Mouse (Mus musculus) MEL (cell line): ENCODE data around the gene Sacs. TPM values are rescaled to one million over a fixed set of nuclear protein-coding genes. Genes with fewer than 3 reads are reported as not detected.

ENCODE experiments used
- DNase-seq: peaks from one replicate; pipeline ENCODE4 v3.0.0; 2011; ENCODE audit warnings: low read depth, low spot score
- H3K27ac ChIP-seq: 2 replicates; pipeline ENCODE4 v1.5.1; 2012; ENCODE audit warnings: low read depth, mild to moderate bottlenecking, control low read depth, low read length, moderate library complexity; ENCODE audit not compliant: control insufficient read depth
- H3K27me3 ChIP-seq, 2 experiments: fragments of 150-350 bp in 1 of 2; sonication (generic) in 1 of 2; 2 replicates each; pipeline ENCODE4 v1.6.1; 2012; ENCODE audit warnings: low read length in 2 of 2, mild to moderate bottlenecking in 2 of 2, improper control_type of control experiment in 1 of 2, moderate library complexity in 1 of 2; ENCODE audit not compliant: insufficient read depth in 2 of 2, control insufficient read depth in 1 of 2
- H3K36me3 ChIP-seq, 2 experiments: 2 replicates each; pipeline ENCODE4 v1.6.1; 2012 to 2014; ENCODE audit warnings: low read length in 2 of 2, improper control_type of control experiment in 1 of 2, inconsistent platforms in 1 of 2, mild to moderate bottlenecking in 1 of 2; ENCODE audit not compliant: insufficient read depth in 2 of 2, control insufficient read depth in 1 of 2
- H3K4me1 ChIP-seq, 2 experiments: fragments of 150-350 bp in 1 of 2; sonication (generic) in 1 of 2; 2 replicates each; pipeline ENCODE4 v1.6.1; 2012; ENCODE audit warnings: low read length in 2 of 2, improper control_type of control experiment in 1 of 2, mild to moderate bottlenecking in 1 of 2; ENCODE audit not compliant: insufficient read depth in 2 of 2, control insufficient read depth in 1 of 2
- H3K4me3 ChIP-seq, 2 experiments: fragments of 150-350 bp in 1 of 2; sonication (generic) in 1 of 2; 2 replicates each; pipeline ENCODE4 v1.5.1; 2012; ENCODE audit warnings: low read depth in 2 of 2, low read length in 2 of 2, mild to moderate bottlenecking in 2 of 2, moderate library complexity in 2 of 2, control low read depth in 1 of 2, improper control_type of control experiment in 1 of 2; ENCODE audit not compliant: control insufficient read depth in 1 of 2, insufficient read depth in 1 of 2
- H3K79me2 ChIP-seq: 2 replicates; pipeline ENCODE4 v1.6.1; 2012; ENCODE audit warnings: mild to moderate bottlenecking, low read length, moderate library complexity; ENCODE audit not compliant: control insufficient read depth, poor library complexity, insufficient read depth
- H3K9ac ChIP-seq: 2 replicates; pipeline ENCODE4 v1.6.1; 2012; ENCODE audit warnings: low read depth, mild to moderate bottlenecking, control low read depth, low read length, moderate library complexity; ENCODE audit not compliant: control insufficient read depth, poor library complexity, severe bottlenecking
- H3K9me3 ChIP-seq: fragments of 150-350 bp; sonication (generic); replicated peaks from 2 replicates; pipeline ENCODE4 v1.6.1; 2012; ENCODE audit warnings: mild to moderate bottlenecking, low read length, improper control_type of control experiment, moderate library complexity; ENCODE audit not compliant: insufficient read depth
- BHLHE40 ChIP-seq: IDR thresholded peaks from 2 replicates; pipeline ENCODE4 v1.6.1; 2012; ENCODE audit warnings: low read depth, mild to moderate bottlenecking, inconsistent platforms, low read length, improper control_type of control experiment, borderline replicate concordance
- CHD1 ChIP-seq: IDR thresholded peaks from 2 replicates; pipeline ENCODE4 v1.6.1; 2012; ENCODE audit warnings: low read depth, mild to moderate bottlenecking, inconsistent platforms, low read length, improper control_type of control experiment
- CHD2 ChIP-seq: IDR thresholded peaks from 2 replicates; pipeline ENCODE4 v1.6.1; 2011; ENCODE audit warnings: low read length, improper control_type of control experiment
- CTCF ChIP-seq, 3 experiments: IDR thresholded peaks in 2 of 3; conservative IDR thresholded peaks in 1 of 3; 2 replicates each; pipeline ENCODE4 v1.5.1; 2011 to 2012; ENCODE audit warnings: low read length in 3 of 3, low read depth in 2 of 3, mild to moderate bottlenecking in 2 of 3, improper control_type of control experiment in 1 of 3, inconsistent platforms in 1 of 3, mixed read lengths in 1 of 3, moderate library complexity in 1 of 3; ENCODE audit not compliant: control insufficient read depth in 1 of 3, insufficient read depth in 1 of 3, poor library complexity in 1 of 3, severe bottlenecking in 1 of 3
- E2F4 ChIP-seq: IDR thresholded peaks from 2 replicates; pipeline ENCODE4 v1.6.1; 2011; ENCODE audit warnings: low read depth, low read length, improper control_type of control experiment, borderline replicate concordance
- ELF1 ChIP-seq: IDR thresholded peaks from 2 replicates; pipeline ENCODE4 v1.6.1; 2014; ENCODE audit warnings: low read depth, mild to moderate bottlenecking, inconsistent platforms, low read length, improper control_type of control experiment, moderate library complexity
- KAT2A ChIP-seq: conservative IDR thresholded peaks from 2 replicates; pipeline ENCODE4 v1.6.1; 2012; ENCODE audit warnings: low read depth, low read length, improper control_type of control experiment, inconsistent platforms
- MAFK ChIP-seq: IDR thresholded peaks from 2 replicates; pipeline ENCODE4 v1.6.1; 2011; ENCODE audit warnings: low read depth, mild to moderate bottlenecking, low read length, improper control_type of control experiment, borderline replicate concordance
- MAZ ChIP-seq: IDR thresholded peaks from 2 replicates; pipeline ENCODE4 v1.6.1; 2012; ENCODE audit warnings: low read depth, mild to moderate bottlenecking, inconsistent platforms, low read length, improper control_type of control experiment
- MEF2A ChIP-seq: IDR thresholded peaks from 2 replicates; pipeline ENCODE4 v1.6.1; 2014; ENCODE audit warnings: low read depth, mild to moderate bottlenecking, inconsistent platforms, low read length, improper control_type of control experiment; ENCODE audit not compliant: poor library complexity, insufficient replicate concordance, severe bottlenecking; ENCODE audit errors: extremely low read depth
- MXI1 ChIP-seq: IDR thresholded peaks from 2 replicates; pipeline ENCODE4 v1.6.1; 2011; ENCODE audit warnings: mild to moderate bottlenecking, low read depth, low read length, improper control_type of control experiment
- MYC ChIP-seq: IDR thresholded peaks from 2 replicates; pipeline ENCODE4 v1.6.1; 2011; ENCODE audit warnings: low read depth, mild to moderate bottlenecking, low read length, improper control_type of control experiment, moderate library complexity
- POLR2A ChIP-seq, 2 experiments: IDR thresholded peaks; 2 replicates each; pipeline ENCODE4 v1.6.1; 2011 to 2012; ENCODE audit warnings: low read length in 2 of 2, mild to moderate bottlenecking in 2 of 2, control low read depth in 1 of 2, improper control_type of control experiment in 1 of 2, low read depth in 1 of 2, moderate library complexity in 1 of 2; ENCODE audit not compliant: control insufficient read depth in 1 of 2, insufficient read depth in 1 of 2, poor library complexity in 1 of 2
- POLR2AphosphoS2 ChIP-seq: IDR thresholded peaks from 2 replicates; pipeline ENCODE4 v1.6.1; 2011; ENCODE audit warnings: low read length, improper control_type of control experiment
- RAD21 ChIP-seq: IDR thresholded peaks from 2 replicates; pipeline ENCODE4 v1.6.1; 2011; ENCODE audit warnings: mild to moderate bottlenecking, low read depth, low read length, improper control_type of control experiment
- TAL1 ChIP-seq: IDR thresholded peaks from 2 replicates; pipeline ENCODE4 v1.6.1; 2012; ENCODE audit warnings: mild to moderate bottlenecking, inconsistent platforms, low read length, moderate library complexity, mixed read lengths
- UBTF ChIP-seq: IDR thresholded peaks from 2 replicates; pipeline ENCODE4 v1.6.1; 2012; ENCODE audit warnings: low read depth, mild to moderate bottlenecking, inconsistent platforms, low read length, improper control_type of control experiment, moderate library complexity, borderline replicate concordance; ENCODE audit not compliant: insufficient read depth
- USF1 ChIP-seq: IDR thresholded peaks from 2 replicates; pipeline ENCODE4 v1.6.1; 2014; ENCODE audit warnings: low read depth, mild to moderate bottlenecking, inconsistent platforms, low read length, improper control_type of control experiment, moderate library complexity
- USF2 ChIP-seq, 2 experiments: IDR thresholded peaks; 2 replicates each; pipeline ENCODE4 v1.6.1; 2011 to 2012; ENCODE audit warnings: improper control_type of control experiment in 2 of 2, low read length in 2 of 2, borderline replicate concordance in 1 of 2, inconsistent platforms in 1 of 2, low read depth in 1 of 2, mild to moderate bottlenecking in 1 of 2; ENCODE audit not compliant: insufficient read depth in 1 of 2
- ZKSCAN1 ChIP-seq: IDR thresholded peaks from 2 replicates; pipeline ENCODE4 v1.6.1; 2012; ENCODE audit warnings: low read depth, mild to moderate bottlenecking, inconsistent platforms, low read length, improper control_type of control experiment, moderate library complexity
- ZNF384 ChIP-seq: IDR thresholded peaks from 2 replicates; pipeline ENCODE4 v1.6.1; 2012; ENCODE audit warnings: low read depth, mild to moderate bottlenecking, inconsistent platforms, low read length, improper control_type of control experiment
- polyA plus RNA-seq, 2 experiments: library from polyadenylated mRNA; stranded (reverse) in 1 of 2; unstranded in 1 of 2; fragments of >175 nt in 1 of 2; fragments of >200 nt in 1 of 2; gene quantifications; 2 replicates each; pipeline versions ENCODE4 v1.2.1 to v1.2.4; 2012; ENCODE audit warnings: low replicate concordance in 2 of 2, low read depth in 1 of 2; ENCODE audit not compliant: insufficient read length in 2 of 2, insufficient read depth in 1 of 2, missing spikeins in 1 of 2
- total RNA-seq: library from RNA; depleted of rRNA; stranded (reverse); fragments of 300-350 nt; gene quantifications from 2 replicates; pipeline ENCODE4 v1.2.3, GENCODE M21; 2012

Gene Sacs
- total and polyA plus RNA-seq, 3 experiments = 10.9 to 32.0 (median 12.1) TPM

DNA sequence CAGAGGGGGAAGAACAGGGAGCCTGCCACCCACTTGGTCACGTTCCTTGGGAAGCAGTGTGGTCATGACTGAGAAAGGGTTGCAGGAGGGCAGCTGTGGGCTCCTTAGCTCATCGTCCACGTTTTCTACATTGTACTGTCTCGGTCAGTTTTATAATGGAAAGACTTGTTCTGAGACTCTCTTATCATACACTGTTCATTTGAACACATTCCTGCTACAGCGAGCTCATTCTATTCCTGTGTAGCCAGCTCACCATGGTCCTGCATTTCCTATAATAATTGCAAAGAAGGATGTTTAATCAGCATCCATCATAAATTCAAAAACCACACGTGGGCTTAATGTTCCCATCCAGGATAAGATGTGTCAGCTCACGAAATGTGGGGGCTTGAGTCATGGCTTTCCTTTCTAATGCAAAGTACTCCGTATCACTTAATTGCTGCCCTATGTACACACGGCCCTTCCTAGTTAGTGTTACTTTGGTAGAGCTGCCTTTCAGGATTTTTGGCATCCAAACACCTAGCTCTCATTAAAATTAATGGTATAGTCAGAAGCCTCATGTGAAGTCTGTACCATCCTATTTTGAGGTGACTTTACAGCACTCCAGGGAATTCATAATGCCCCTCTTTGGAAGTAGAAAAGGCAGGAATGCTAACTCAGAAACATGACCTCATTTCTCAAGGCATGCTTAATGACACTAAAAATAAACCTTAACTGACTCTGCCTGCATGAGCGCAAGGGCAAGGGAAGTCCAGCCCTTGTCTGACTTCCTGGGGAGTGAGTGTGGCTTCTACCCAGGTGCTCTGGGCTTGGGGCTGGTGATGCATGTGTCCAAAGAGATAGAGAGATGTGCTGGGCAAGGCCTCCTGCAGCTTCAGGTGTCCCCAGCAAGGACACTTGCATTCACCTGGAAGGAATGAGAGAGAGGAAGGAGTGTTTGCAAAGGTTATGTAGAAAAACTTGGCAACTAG lies 23.4 kb downstream of the Sacs start:
- Histone ChIP-seq H3K9ac (no peak overlapping the region), H3K79me2 (no peaks in the 10 kb centered on the region), H3K36me3 (no peaks in the 10 kb centered on the region), H3K27ac (no peak overlapping the region), H3K4me1 (no peaks in the 10 kb centered on the region), H3K27me3 (peaks cover 4 to 7% of the 10 kb centered on the region in 2 experiments; a peak in 3 of 4 replicates), H3K9me3 (no peaks in the 10 kb centered on the region), H3K4me3 (no peak overlapping the region)
- TF ChIP-seq USF2 (IDR thresholded peaks at IDR 0.05; ENCODE audit: borderline replicate concordance in 1 of 2, insufficient read depth in 1 of 2, low read depth in 1 of 2, low read length in 2 of 2) (no peak), TAL1 (no peak), MXI1 (no peak), E2F4 (no peak), ELF1 (no peak), MAFK (no peak), CHD2 (no peak), POLR2AphosphoS2 (no peak), RAD21 (no peak), MAZ (no peak), CTCF (IDR thresholded peaks at IDR 0.05 in 2 of 3, conservative IDR thresholded peaks at IDR 0.05 in 1 of 3; ENCODE audit: control insufficient read depth in 1 of 3, insufficient read depth in 1 of 3, low read depth in 2 of 3, low read length in 3 of 3, poor library complexity in 1 of 3, severe bottlenecking in 1 of 3) (no peak), ZNF384 (no peak), ZKSCAN1 (no peak), POLR2A (IDR thresholded peaks at IDR 0.05; ENCODE audit: control insufficient read depth in 1 of 2, insufficient read depth in 1 of 2, low read depth in 1 of 2, low read length in 2 of 2, poor library complexity in 1 of 2) (no peak), UBTF (no peak), BHLHE40 (no peak), MYC (no peak)
- no peak for DNase-seq

DNA sequence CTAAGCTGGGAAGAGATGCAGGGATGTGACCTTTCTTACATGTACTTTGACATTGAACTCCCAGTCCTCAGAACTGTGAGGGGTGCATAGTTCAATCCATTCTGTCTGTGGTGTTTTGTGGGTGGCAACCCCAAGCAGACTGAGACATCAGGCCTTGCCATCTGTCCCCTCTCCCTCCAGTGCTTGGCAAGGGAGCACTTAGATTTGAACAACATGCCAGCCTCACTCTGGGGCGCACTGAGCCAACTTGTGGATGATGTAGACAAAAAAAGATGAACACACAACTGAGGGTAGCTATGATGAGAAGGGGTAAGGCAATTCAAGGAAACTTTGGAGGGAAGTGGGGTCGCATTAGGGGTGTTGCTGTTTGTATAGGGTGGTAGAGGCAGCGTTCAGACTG lies 26.2 kb downstream of the Sacs start:
- DNase-seq = no peak
- Histone ChIP-seq H3K4me3 (no peak overlapping the region), H3K27ac (no peak overlapping the region), H3K9ac (no peak overlapping the region), H3K36me3 (no peaks in the 10 kb centered on the region), H3K79me2 (no peaks in the 10 kb centered on the region), H3K9me3 (no peaks in the 10 kb centered on the region), H3K27me3 (peaks cover 0 to 7% of the 10 kb centered on the region in 2 experiments; a peak in 3 of 4 replicates)
- TF ChIP-seq RAD21 (no peak), USF1 (no peak), POLR2A (IDR thresholded peaks at IDR 0.05; ENCODE audit: control insufficient read depth in 1 of 2, insufficient read depth in 1 of 2, low read depth in 1 of 2, low read length in 2 of 2, poor library complexity in 1 of 2) (no peak), KAT2A (no peak), CHD1 (no peak), MEF2A (no peak), E2F4 (no peak)
- TF ChIP-seq, all 39 proteins: peak for 0
- H3K4me1 ChIP-seq = no peaks in the 10 kb centered on the region
